Mouse (Mus musculus) gastrocnemius, postnatal 14 days (tissue): Measurements from ENCODE around the gene Rbm3. TPM values are rescaled to one million over a fixed set of nuclear protein-coding genes. Genes with fewer than 3 reads are reported as not detected.

ENCODE experiments used
- total RNA-seq, 2 experiments: library from RNA; stranded (reverse); gene quantifications; 2 replicates each; pipeline ENCODE4 v1.2.3; 2021

The Rbm3 gene
- total RNA-seq, 2 experiments from 2014 or later = 179 to 195 TPM

Other genes starting within 250 kb of the Rbm3 start
- gene Pqbp1, start 246.6 kb downstream of the Rbm3 start, total RNA-seq = 10 to 100 TPM; 27.3 to 32.0 TPM
- gene Timm17b, start 246.5 kb downstream of the Rbm3 start, total RNA-seq = 10 to 100 TPM; 43.9 to 44.8 TPM
- gene Gm10491, start 238.0 kb downstream of the Rbm3 start, total RNA-seq = not detected
- not detected for gene Gm10490, start 236.3 kb downstream of the Rbm3 start, total RNA-seq
- gene Pcsk1n, start 226.1 kb downstream of the Rbm3 start, total RNA-seq = under 1 TPM in 1 of 2 experiments, not detected in 1; 0.14 TPM
- gene Eras, start 217.3 kb downstream of the Rbm3 start, total RNA-seq = not detected
- gene Hdac6, start 198.0 kb downstream of the Rbm3 start, total RNA-seq = 1 to 10 TPM; 5.0 to 5.5 TPM
- gene Gata1, start 167.8 kb downstream of the Rbm3 start, total RNA-seq = under 1 TPM in 1 of 2 experiments, not detected in 1; 0.21 TPM
- gene Glod5, start 127.4 kb downstream of the Rbm3 start, total RNA-seq = not detected
- 1 to 10 TPM; 5.2 to 5.5 TPM for gene Suv39h1, start 71.1 kb downstream of the Rbm3 start, total RNA-seq
- under 1 TPM; 0.84 to 0.93 TPM for gene Was, start 55.4 kb downstream of the Rbm3 start, total RNA-seq
- gene Wdr13, start 13.0 kb downstream of the Rbm3 start, total RNA-seq = 10 to 100 TPM; 19.6 to 20.6 TPM
- gene Tbc1d25, start 30.3 kb upstream of the Rbm3 start, total RNA-seq = 1 to 10 TPM; 2.5 to 3.7 TPM
- 10 to 100 TPM; 11.3 to 11.8 TPM for gene Ebp, start 47.6 kb upstream of the Rbm3 start, total RNA-seq
- gene Porcn, start 60.6 kb upstream of the Rbm3 start, total RNA-seq = 1 to 10 TPM; 3.3 to 4.7 TPM
- gene Ftsj1, start 106.5 kb upstream of the Rbm3 start, total RNA-seq = 10 to 100 TPM; 11.2 to 12.6 TPM
- under 1 TPM in 1 of 2 experiments, not detected in 1; 0.27 TPM for gene Slc38a5, start 125.3 kb upstream of the Rbm3 start, total RNA-seq
- gene Ssxb10, start 181.5 kb upstream of the Rbm3 start, total RNA-seq = not detected
- not detected for gene Ssxb9, start 221.1 kb upstream of the Rbm3 start, total RNA-seq